8 mouse cellular contexts compared by ENCODE assay signal in the genomic region with DNA sequence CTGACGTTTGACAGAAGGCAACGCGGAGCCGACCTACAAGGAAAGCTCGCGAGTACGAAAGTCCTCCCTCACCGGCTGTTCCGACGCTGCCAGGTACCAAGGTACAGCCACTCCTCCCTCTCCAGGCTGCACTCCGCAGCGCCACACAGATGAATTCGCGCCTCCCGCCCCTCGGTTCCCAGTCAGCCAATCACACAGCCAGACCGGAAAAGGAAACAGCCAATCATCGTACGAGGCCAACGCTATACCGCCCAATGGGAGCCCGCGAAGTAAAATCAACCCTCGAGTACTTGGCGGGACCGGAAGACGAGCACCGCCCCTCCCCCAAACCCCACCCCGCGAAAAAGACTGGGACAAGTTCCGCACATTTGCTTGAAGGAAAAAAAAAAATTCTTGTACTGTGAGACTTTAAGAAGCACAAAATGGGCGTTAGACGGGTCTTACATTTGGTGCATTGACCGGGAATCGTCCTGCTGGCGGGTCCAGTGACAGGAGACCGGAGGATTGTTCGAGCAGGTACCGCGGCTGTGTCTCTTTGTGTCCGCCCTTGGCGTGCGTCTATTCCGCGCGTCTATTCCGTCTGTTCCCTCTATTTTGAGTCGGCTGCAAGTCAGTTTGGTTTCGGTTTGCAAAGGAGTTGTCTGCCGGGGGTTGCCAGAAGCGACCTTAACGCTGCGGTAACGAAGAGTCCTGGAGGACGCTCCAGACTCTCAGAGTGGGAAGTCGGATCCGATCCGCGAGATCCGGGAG. TPM values are rescaled to one million over a fixed set of nuclear protein-coding genes. Genes with fewer than 3 reads are reported as not detected.
DNase-seq lines count a peak whose midpoint lies in the region; ATAC-seq lines count a peak whose summit lies in the region.

A gene (minus strand): TSS at position 157 of the 750 bp plus-strand sequence.

- ATAC-seq in intestine, embryonic 14.5 days (replicated peaks; ENCODE audit: low FRiP score, low TSS enrichment, low read depth) = peak; percentile 99

- no peaks in the 10 kb centered on the region for H3K27me3 ChIP-seq in intestine, embryonic 14.5 days (replicated peaks; ENCODE audit: control insufficient read depth, insufficient read depth, low read length)

- H3K27ac ChIP-seq in intestine, embryonic 14.5 days (ENCODE audit: low read depth) = peak within 1 kb of the TSS; percentile 92

- intact Hi-C loops in left cerebral cortex, postnatal 14 days (cut with DNase I) = no loop called here

- H3K36me3 ChIP-seq in intestine, embryonic 14.5 days (ENCODE audit: control insufficient read depth, insufficient read depth, low read length) = peaks cover 46% of the 10 kb centered on the region

- peak within 1 kb of the TSS; percentile 80 for H3K4me3 ChIP-seq in intestine, embryonic 14.5 days (ENCODE audit: low read depth, low read length)

- WGBS in intestine, embryonic 14.5 days = under 1% methylated on average over 60 of the region's 60 CpGs

- peak; percentile 83 to 84 for DNase-seq in adrenal gland, adult 18-20 months (ENCODE audit: low spot score in 2 of 2)
- DNase-seq in embryo, embryonic 11 days = peak; percentile 97
- DNase-seq in gastrocnemius, postnatal 25 days = peak; percentile 90
- peak; percentile 95 for DNase-seq in intestine, embryonic 14.5 days (ENCODE audit: low spot score)
- peak; percentile 93 for DNase-seq in left cerebral cortex, postnatal 14 days (ENCODE audit: low spot score in 2 of 2)
- DNase-seq in mesoderm, embryonic 11.5 days (ENCODE audit: low read depth, low spot score) = peak; percentile 98
- DNase-seq in right cerebral cortex, postnatal 36 days (ENCODE audit: low spot score in 2 of 2) = peak; percentile 85 to 86
- DNase-seq in yolk sac, embryonic 10.5 days (ENCODE audit: low spot score) = peak; percentile 99

- H3K9ac ChIP-seq in intestine, embryonic 14.5 days (ENCODE audit: low read length) = peak within 1 kb of the TSS; percentile 87

- H3K4me2 ChIP-seq in intestine, embryonic 14.5 days (ENCODE audit: low read length) = peak within 1 kb of the TSS; percentile 73

- H3K4me1 ChIP-seq in intestine, embryonic 14.5 days (replicated peaks; ENCODE audit: control insufficient read depth, insufficient read depth, low read length) = peaks cover 13% of the 10 kb centered on the region

- H3K9me3 ChIP-seq in intestine, embryonic 14.5 days (ENCODE audit: control insufficient read depth, low read length) = peaks cover 9% of the 10 kb centered on the region

RNA-seq across cellular contexts. Expression of the gene that starts here (rescaled TPM):
- total RNA-seq in adrenal gland, adult 18-20 months (2021) = under 1 TPM; 0.53 to 0.54 TPM
- total RNA-seq in gastrocnemius, postnatal 25 days (2021) = under 1 TPM; 0.10 to 0.21 TPM
- 11.7 and 13.0 TPM in 2 replicates for polyA plus RNA-seq in intestine, embryonic 14.5 days (2014; fragmentation: Nextera tagmentation; extraction: Ambion mirVana)
- total RNA-seq in left cerebral cortex, postnatal 14 days (2021) = 1 to 10 TPM in 1 of 2 experiments, under 1 TPM in 1; 0.40 to 1.6 TPM

Comparison
In these comparisons a context has a peak if more than half of its experiments do, and no peak if none do; other contexts are left out.
1. Peak in every context shown above with its lines: DNase-seq, ATAC-seq, H3K4me3 ChIP-seq and H3K27ac ChIP-seq.
2. Peak in DNase-seq in adrenal gland, adult 18-20 months; RNA of the gene not detected or under 1 TPM.
3. Peak in DNase-seq in gastrocnemius, postnatal 25 days; RNA of the gene not detected or under 1 TPM.